Mouse (Mus musculus) lung, postnatal 0 days (tissue): ENCODE measurements around the gene Bpifb1.

ENCODE experiments used
- CTCF ChIP-seq: IDR thresholded peaks from 2 replicates; pipeline ENCODE4 v1.5.1; 2016; ENCODE audit warnings: antibody characterized with exemption, mild to moderate bottlenecking
- EP300 ChIP-seq: IDR thresholded peaks from 2 replicates; pipeline ENCODE4 v1.6.1; 2016; ENCODE audit warnings: antibody characterized with exemption, mild to moderate bottlenecking, control low read depth

DNA sequence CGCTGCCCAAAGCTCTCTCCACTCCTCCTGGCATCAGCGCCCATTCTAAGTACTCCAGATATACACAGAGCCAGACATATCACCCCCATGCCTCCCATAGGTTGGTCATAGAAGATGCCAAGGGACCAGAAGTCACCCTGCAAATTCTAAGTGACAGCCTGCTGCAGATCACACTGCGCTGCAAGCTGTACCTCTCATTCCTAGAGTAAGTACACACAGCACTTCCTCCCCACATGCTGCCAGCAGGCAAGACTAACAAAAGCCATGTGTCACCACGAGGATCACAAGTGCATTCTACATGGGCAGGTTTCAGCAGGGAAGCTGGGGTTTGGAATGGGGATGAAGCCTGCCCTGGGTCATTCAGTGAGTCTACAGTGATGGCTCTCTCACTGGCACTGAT lies 36.4 kb downstream of the Bpifb1 start:
- TF ChIP-seq CTCF (no peak), EP300 (no peak)
